Comparison of ENCODE assay signal across 17 mouse cellular contexts in genomic region chr5:116405934-116406333, GRCm38 (mm10).
"Had no signal": no experiment of that assay in that cellular context is flagged by ENCODE, and none has a peak within 500 bp of the region (broad histone marks: within the 10 kb centered on the region; RNA-seq: fewer than 3 reads in every experiment).

No protein-coding gene starts in this region.

- H3K27me3 ChIP-seq: neural tube, embryonic 12.5 days; neural tube, embryonic 13.5 days; neural tube, embryonic 15.5 days; stomach, embryonic 15.5 days had no signal

- DNase-seq: retina, postnatal 1 day; right cerebral cortex, adult 18-20 months; right cerebral cortex, postnatal 14 days; right cerebral cortex, postnatal 25 days; right cerebral cortex, postnatal 4 days; spleen, adult 18-20 months; thymus, adult 18-20 months; thymus, adult 2 months; thymus, postnatal 14 days; thymus, postnatal 25 days; thymus, postnatal 36 days; thymus, postnatal 4 days had no signal

- H3K9me3 ChIP-seq: neural tube, embryonic 12.5 days; neural tube, embryonic 13.5 days; neural tube, embryonic 15.5 days; stomach, embryonic 15.5 days had no signal

- H3K4me3 ChIP-seq: neural tube, embryonic 12.5 days; neural tube, embryonic 13.5 days; neural tube, embryonic 15.5 days; stomach, embryonic 15.5 days had no signal

- H3K27ac ChIP-seq: neural tube, embryonic 12.5 days; neural tube, embryonic 13.5 days; neural tube, embryonic 15.5 days; stomach, embryonic 15.5 days; stomach, postnatal 0 days had no signal

- H3K36me3 ChIP-seq: neural tube, embryonic 12.5 days; neural tube, embryonic 13.5 days; neural tube, embryonic 15.5 days; stomach, embryonic 15.5 days had no signal

- H3K4me2 ChIP-seq: neural tube, embryonic 12.5 days; neural tube, embryonic 13.5 days; neural tube, embryonic 15.5 days; stomach, embryonic 15.5 days had no signal
